Mouse (Mus musculus) forebrain, embryonic 15.5 days (tissue): Measurements from ENCODE around the gene Ncoa6. TPM values are rescaled to one million over a fixed set of nuclear protein-coding genes. Genes with fewer than 3 reads are reported as not detected.

ENCODE experiments used
- ATAC-seq: fragments of 200-750 bp; cut with Nextera tagmentation; replicated peaks from 2 replicates; pipeline ENCODE4 v1.8.0; 2017; ENCODE audit warnings: mild to moderate bottlenecking, moderate TSS enrichment, moderate library complexity
- H3K27ac ChIP-seq: fragments of 300-500 bp; sonication (generic); replicated peaks from 2 replicates; pipeline ENCODE4 v1.5.1; 2015; ENCODE audit warnings: mild to moderate bottlenecking, inconsistent platforms
- H3K27me3 ChIP-seq: fragments of 300-500 bp; sonication (generic); 2 replicates; pipeline ENCODE4 v1.6.1; 2015; ENCODE audit warnings: inconsistent platforms
- H3K36me3 ChIP-seq: fragments of 300-500 bp; sonication (generic); 2 replicates; pipeline ENCODE4 v1.6.1; 2015; ENCODE audit warnings: mild to moderate bottlenecking, inconsistent platforms
- H3K4me1 ChIP-seq: fragments of 300-500 bp; sonication (generic); 2 replicates; pipeline ENCODE4 v1.6.1; 2015; ENCODE audit warnings: inconsistent platforms
- H3K4me2 ChIP-seq: fragments of 300-500 bp; sonication (generic); replicated peaks from 2 replicates; pipeline ENCODE4 v1.6.1; 2015; ENCODE audit warnings: mild to moderate bottlenecking, inconsistent platforms
- H3K4me3 ChIP-seq: fragments of 300-500 bp; sonication (generic); 2 replicates; pipeline ENCODE4 v1.5.1; 2015; ENCODE audit warnings: mild to moderate bottlenecking, inconsistent platforms
- H3K9ac ChIP-seq: fragments of 300-500 bp; sonication (generic); replicated peaks from 2 replicates; pipeline ENCODE4 v1.6.1; 2015; ENCODE audit warnings: mild to moderate bottlenecking, inconsistent platforms
- H3K9me3 ChIP-seq: fragments of 300-500 bp; sonication (generic); 2 replicates; pipeline ENCODE4 v1.6.1; 2016; ENCODE audit warnings: inconsistent platforms
- WGBS: fragments of 180-500 bp; shearing (Covaris S2); methylation state at CpG from one replicate; pipeline ENCODE4 v1.1.7; 2015; ENCODE audit warnings: mixed read lengths; 5-methylcytosine and 5-hydroxymethylcytosine counted together
- polyA plus RNA-seq: library from polyadenylated mRNA; unstranded; fragments of >200 nt; fragmentation: Nextera tagmentation; extraction: Ambion mirVana; gene quantifications from 2 replicates; pipeline ENCODE4 v1.2.1, GENCODE M21; 2015

Ncoa6 gene
- polyA plus RNA-seq, 1 experiment from 2014 or later = 28.8 TPM

DNA sequence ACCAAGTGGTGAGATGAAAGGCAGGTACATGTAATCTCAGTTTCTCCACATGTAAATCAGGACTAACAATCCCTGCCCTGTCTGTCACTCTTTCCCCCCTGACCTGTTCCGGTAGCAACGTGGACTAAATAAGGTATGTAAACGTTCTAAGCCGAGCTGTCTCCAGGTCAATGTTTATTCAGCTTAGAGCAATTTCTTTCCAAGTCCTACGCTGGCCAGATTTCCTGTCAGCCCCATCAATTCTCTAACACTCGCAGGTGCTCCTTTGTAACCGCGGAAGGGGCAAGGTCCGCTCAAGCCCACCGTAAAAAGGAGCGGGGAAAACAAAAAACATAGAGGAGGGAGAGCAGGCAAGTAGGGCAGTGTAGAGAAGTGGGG lies 92.6 kb downstream of the Ncoa6 start:
- Histone ChIP-seq H3K27me3 (no peaks in the 10 kb centered on the region), H3K27ac (peak overlapping the region; percentile 100), H3K9me3 (no peaks in the 10 kb centered on the region), H3K36me3 (peaks cover 6% of the 10 kb centered on the region; the same call in 1 of the 2 replicates), H3K4me3 (peak overlapping the region; percentile 93), H3K4me2 (peak overlapping the region; percentile 83), H3K9ac (peak overlapping the region; percentile 100), H3K4me1 (peaks cover 44% of the 10 kb centered on the region)
- ATAC-seq = no peak
- WGBS = 2% methylated on average over 11 of the region's 11 CpGs

DNA sequence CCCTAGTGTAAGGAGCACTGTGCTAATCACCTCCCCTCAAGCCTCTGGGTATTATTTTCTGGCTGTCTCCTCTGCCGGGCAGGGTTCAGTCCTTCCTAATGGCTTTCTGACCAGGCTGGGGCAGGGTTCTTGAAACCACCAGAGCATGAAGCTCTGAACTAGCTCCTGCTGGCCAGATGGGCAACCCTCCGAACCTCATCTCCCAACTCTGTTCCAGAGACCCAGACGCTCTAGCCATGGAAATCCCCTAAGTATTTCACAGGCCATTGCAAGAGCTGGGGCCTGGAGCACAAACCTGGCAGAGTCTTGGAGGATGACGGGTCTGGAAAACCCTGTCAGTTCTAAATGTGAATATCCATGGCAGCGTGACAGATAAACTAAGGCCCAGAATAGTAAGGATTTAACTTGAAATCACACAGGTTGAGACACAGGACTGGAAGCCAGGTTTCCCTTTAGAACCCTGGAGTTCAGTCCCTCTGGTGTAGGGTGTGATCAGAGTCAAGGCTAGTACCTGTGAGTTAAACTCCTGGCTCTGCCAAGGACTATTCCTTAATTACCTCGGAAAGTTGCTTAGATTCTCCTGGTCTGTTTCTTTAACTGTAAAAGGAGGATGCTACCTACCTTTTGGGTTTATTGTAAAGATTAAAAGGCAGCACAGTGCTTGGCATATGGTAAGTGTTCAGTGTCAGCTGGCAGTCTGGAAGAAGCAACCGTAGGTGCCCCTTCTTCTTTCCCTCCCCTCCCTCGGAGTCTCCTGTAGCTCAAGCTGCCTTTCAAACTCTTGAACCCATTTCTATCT lies 93.2 kb downstream of the Ncoa6 start, which contains the start of gene Trp53inp2:
Gene Trp53inp2, plus strand, starts transcription at position 799 of the 799 bp plus-strand sequence.
- Histone ChIP-seq H3K27ac (peak within 1 kb of the TSS; percentile 100), H3K4me1 (peaks cover 39% of the 10 kb centered on the region), H3K4me2 (peak within 1 kb of the TSS; percentile 83), H3K9ac (peak within 1 kb of the TSS; percentile 100), H3K27me3 (no peaks in the 10 kb centered on the region), H3K9me3 (no peaks in the 10 kb centered on the region), H3K4me3 (peak within 1 kb of the TSS; percentile 93), H3K36me3 (peaks cover under 1% of the 10 kb centered on the region; the same call in 1 of the 2 replicates)
- 33% methylated on average over 8 of the region's 8 CpGs for WGBS
- ATAC-seq = no peak

DNA sequence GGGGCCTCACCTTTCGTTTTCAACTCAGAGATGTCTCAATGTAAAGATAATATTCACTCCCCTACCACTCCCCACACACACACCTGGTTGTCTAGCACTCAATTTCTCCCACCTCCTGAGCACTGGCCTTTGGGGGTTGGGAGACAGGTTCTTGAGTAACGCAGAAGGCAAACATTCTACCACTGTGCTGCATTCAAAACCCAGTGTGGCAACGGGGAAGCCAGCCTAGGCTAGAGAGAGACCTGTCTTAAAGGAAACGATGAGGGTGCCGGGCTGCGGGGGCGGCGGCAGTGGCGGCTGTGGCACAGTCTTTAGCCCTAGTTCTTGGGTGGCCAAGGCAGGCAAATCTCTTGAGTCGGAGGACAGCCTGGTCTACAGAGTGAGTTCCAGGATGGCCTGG lies 97.5 kb downstream of the Ncoa6 start:
- ATAC-seq = no peak
- Histone ChIP-seq H3K27ac (no peak overlapping the region), H3K4me2 (no peak overlapping the region), H3K36me3 (no peaks in the 10 kb centered on the region), H3K27me3 (no peaks in the 10 kb centered on the region), H3K4me1 (peaks cover 11% of the 10 kb centered on the region), H3K9ac (no peak overlapping the region), H3K4me3 (no peak overlapping the region), H3K9me3 (no peaks in the 10 kb centered on the region)
- WGBS = 89% methylated on average over 10 of the region's 10 CpGs

DNA sequence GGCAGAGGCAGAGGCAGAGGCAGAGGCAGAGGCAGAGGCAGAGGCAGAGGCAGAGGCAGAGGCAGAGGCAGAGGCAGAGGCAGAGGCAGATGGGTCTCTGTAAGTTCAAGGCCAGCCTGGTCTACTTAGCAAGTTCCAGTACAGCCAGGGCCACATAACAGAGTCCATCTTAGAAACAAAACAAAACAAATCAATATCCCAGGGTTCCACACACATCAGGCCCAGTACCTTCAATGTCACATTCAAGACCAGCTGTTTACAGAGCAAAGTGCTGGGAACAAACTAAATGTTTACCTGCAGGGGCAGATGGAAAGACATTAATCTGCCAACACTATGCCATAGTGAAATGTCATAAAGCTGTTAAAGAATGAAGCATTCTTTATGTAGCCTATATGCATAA lies 99.2 kb downstream of the Ncoa6 start:
- Histone ChIP-seq H3K27me3 (no peaks in the 10 kb centered on the region), H3K36me3 (no peaks in the 10 kb centered on the region), H3K4me2 (no peak overlapping the region), H3K4me3 (no peak overlapping the region), H3K4me1 (no peaks in the 10 kb centered on the region), H3K9me3 (no peaks in the 10 kb centered on the region), H3K27ac (no peak overlapping the region), H3K9ac (no peak overlapping the region)
- no peak for ATAC-seq

DNA sequence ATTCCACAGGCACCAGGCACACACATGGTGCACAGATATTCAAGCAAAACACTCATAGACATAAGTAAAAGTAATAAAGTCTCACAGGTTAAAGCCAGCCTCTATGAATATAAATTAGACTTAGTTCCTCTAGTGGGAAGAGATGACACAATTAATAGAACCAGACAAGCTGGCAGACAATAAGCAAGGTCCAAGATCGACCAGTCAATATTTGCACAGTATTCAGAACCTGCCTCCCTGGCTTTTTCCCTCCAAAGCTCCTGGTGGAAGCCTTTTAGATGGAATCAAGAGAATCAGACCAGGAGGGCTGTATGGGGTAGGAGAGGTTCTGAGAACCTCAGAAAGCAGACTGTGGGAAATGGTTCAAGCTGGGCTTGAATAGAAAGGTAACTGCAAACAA lies 99.8 kb downstream of the Ncoa6 start:
- no peak overlapping the region for H3K9ac ChIP-seq
- WGBS = 79% methylated on average over 1 of the region's 1 CpGs
- H3K27ac ChIP-seq = no peak overlapping the region
- H3K4me2 ChIP-seq = no peak overlapping the region
- no peaks in the 10 kb centered on the region for H3K4me1 ChIP-seq
- no peak for ATAC-seq
- H3K9me3 ChIP-seq = no peaks in the 10 kb centered on the region
- no peaks in the 10 kb centered on the region for H3K36me3 ChIP-seq
- H3K4me3 ChIP-seq = no peak overlapping the region
- no peaks in the 10 kb centered on the region for H3K27me3 ChIP-seq

DNA sequence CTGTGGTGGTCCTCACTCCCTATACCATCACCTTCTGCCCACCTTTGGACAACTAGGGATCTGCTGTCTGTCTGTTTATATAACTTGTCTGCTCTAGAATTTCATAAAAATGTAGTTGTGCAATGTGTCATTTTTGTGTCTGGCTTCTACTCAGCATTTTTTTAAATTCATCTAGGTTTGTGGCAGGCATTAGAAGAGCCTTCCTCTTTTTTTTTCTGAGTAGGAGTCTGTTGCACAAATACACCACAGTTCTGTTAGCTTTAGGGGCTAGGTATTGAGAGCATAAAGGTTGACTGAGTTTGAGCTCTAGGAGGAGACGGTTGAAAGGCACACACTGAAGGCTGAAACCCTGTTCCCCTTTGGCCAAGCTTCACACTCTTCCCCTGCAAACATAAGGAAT lies 100.4 kb downstream of the Ncoa6 start:
- Histone ChIP-seq H3K36me3 (no peaks in the 10 kb centered on the region), H3K27me3 (no peaks in the 10 kb centered on the region), H3K27ac (no peak overlapping the region), H3K4me3 (no peak overlapping the region), H3K4me2 (no peak overlapping the region), H3K9ac (no peak overlapping the region), H3K9me3 (no peaks in the 10 kb centered on the region), H3K4me1 (no peaks in the 10 kb centered on the region)
- ATAC-seq = no peak
- WGBS = 75% methylated on average over 1 of the region's 1 CpGs

DNA sequence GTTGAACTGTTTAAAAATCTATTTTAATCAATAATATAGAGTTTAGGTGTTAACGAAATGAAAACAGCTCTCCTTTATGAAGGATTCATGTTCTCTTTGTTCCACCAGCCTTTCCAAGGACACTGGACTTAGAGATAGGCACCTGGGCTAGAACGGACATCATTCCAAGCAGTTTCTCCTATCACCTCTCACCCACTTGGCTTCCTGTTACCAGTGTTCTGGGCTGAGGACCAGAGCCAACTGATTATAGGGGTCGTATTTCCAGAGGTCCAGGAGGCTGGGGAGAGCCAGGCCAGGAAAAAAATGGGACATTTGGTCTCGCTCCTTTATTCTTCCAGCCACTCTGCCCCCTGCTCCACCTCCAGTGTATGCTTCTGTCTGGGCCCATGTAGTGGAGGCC lies 101.2 kb downstream of the Ncoa6 start:
- no peak for ATAC-seq

DNA sequence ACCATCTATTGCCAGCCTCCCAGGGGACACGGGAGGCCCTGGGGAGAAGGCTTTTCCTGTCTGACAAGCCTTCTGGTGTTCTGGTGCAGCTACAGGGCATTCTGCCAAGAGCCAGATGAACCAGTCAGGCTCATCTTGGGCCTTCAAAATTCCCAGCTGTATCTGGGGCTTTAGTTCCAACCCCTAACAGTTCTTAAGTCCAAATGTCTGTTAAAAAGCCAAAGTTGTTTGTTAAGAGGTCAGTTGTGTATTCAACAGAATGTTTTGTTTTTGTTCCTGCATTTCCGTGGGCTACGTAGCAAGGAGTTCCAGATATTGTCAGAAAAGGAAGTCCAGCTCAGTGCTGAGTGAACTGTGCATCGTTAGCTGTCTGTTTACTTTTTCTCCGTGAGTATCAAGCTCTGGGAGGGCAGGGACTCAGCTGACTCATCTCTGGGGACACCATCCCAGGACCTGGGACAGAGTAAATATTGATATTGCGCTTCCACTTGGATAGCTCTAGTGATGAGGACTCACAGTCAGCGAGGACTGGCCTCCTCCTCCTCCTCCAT lies 104.3 kb downstream of the Ncoa6 start:
- H3K27ac ChIP-seq = peak overlapping the region; percentile 34; the same call in 1 of the 2 replicates
- 62% methylated on average over 7 of the region's 7 CpGs for WGBS
- H3K4me3 ChIP-seq = no peak overlapping the region
- no peak overlapping the region for H3K9ac ChIP-seq
- no peaks in the 10 kb centered on the region for H3K36me3 ChIP-seq
- no peak for ATAC-seq
- no peaks in the 10 kb centered on the region for H3K4me1 ChIP-seq
- H3K27me3 ChIP-seq = no peaks in the 10 kb centered on the region
- no peaks in the 10 kb centered on the region for H3K9me3 ChIP-seq
- H3K4me2 ChIP-seq = no peak overlapping the region

More for the DNA sequence above, 101.2 kb downstream of the Ncoa6 start:
- H3K27ac ChIP-seq = no peak overlapping the region
- H3K9ac ChIP-seq = no peak overlapping the region
- H3K4me1 ChIP-seq = no peaks in the 10 kb centered on the region
- no peaks in the 10 kb centered on the region for H3K9me3 ChIP-seq
- H3K4me2 ChIP-seq = no peak overlapping the region
- H3K36me3 ChIP-seq = no peaks in the 10 kb centered on the region
- WGBS = 70% methylated on average over 4 of the region's 4 CpGs
- no peak overlapping the region for H3K4me3 ChIP-seq
- no peaks in the 10 kb centered on the region for H3K27me3 ChIP-seq

DNA sequence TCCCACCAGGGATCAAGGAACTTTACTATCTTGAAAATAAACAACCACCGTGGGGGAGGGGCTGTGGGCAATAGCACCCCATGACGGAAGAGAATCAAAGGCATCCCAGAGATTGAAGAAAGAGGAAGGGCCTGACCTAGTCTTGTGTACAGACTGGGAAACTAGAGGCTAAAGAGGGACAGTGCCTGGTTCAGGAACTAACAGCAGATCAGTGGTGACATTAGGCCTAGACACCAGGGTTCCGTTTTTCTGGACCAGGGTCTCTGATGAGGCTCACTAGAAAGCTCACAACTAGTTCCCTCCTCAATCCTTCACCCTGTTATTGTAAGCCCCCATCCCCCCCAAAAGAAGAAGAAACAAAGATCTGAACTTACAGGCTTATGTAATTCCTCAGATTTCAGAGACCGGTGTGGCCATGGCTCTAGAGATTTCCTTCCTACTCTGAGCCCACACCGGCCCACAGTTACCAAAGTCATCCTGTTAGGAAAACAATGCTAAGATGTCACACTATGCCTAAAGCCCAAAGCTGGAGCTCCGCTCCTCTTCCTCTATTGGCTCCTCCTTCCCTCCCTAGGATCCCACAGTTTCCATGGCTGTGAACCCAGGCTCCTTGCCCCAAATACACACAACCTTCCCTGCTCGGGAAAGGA lies 105.9 kb downstream of the Ncoa6 start:
- ATAC-seq = no peak
- WGBS = 83% methylated on average over 7 of the region's 7 CpGs
- Histone ChIP-seq H3K4me2 (no peak overlapping the region), H3K27me3 (no peaks in the 10 kb centered on the region), H3K36me3 (no peaks in the 10 kb centered on the region), H3K4me3 (no peak overlapping the region), H3K9me3 (no peaks in the 10 kb centered on the region), H3K4me1 (no peaks in the 10 kb centered on the region), H3K9ac (no peak overlapping the region), H3K27ac (no peak overlapping the region)

DNA sequence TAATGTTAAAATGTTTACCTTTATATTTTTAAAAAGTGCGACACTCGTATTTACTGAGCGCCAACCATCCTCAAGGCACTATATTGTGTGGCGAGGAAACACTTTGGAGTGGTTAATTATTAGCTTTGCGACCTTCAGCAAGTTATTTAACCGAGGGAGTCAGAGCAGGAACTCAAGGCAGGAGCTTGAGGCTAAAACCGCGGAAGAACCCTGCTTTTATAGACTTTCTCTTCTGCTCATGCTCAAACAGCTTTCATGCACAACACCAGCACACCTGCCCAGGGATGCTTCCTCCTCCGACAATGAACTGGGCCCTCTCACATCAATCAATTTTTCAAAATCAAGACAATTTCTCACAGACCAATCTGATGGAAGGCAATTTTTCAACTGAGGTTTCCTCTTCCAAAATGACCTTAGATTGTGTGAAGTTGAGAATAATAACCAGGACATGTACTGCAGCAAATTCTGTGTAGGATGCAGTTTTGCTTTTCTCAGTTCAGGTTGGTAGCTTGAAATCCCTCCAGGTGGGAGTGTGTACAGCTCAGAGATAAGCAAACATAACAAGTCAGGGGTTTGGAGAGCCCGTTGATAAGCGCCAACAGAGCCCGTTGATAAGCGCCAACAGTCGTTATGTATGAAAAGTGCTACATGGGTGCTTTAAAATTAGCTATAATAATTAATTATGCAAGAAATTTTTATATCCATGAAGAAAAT lies 115.9 kb downstream of the Ncoa6 start:
- ATAC-seq = peak; percentile 57
- peak overlapping the region; percentile 73 for H3K4me2 ChIP-seq
- H3K9me3 ChIP-seq = no peaks in the 10 kb centered on the region
- H3K27me3 ChIP-seq = no peaks in the 10 kb centered on the region
- peaks cover 18% of the 10 kb centered on the region for H3K4me1 ChIP-seq
- H3K36me3 ChIP-seq = no peaks in the 10 kb centered on the region
- H3K4me3 ChIP-seq = peak overlapping the region; percentile 86
- peak overlapping the region; percentile 78 for H3K9ac ChIP-seq
- WGBS = 31% methylated on average over 14 of the region's 14 CpGs
- H3K27ac ChIP-seq = peak overlapping the region; percentile 55

DNA sequence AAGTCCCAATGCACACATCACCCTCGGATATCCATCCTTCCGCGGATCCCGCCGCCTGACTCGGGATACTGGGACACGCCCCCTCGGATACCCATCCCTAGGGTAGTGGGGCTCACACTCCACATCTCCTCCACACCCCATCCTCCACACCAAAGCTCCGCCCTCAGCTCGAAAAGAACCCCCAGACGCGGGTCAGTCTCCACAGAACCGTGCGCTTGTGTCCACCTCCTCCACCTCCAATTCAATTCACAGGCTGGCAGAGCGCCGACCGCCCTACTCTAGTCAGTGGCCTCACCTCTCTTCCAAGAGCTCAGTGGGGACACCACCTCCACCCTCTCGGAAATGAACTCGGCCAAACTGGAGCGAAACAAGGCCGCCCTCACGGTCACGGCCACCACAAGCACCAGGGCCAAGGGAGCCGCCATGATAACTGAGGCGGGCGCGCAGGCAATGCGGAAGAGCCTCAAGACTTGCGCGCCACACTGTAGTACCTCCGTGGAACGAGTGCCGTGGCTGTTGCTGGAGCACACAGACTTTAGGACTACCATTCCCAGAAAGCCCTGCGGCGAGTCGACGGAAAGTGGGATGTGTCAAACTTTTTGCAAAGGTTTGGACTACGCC lies 116.6 kb downstream of the Ncoa6 start, which contains the start of gene Pigu:
Gene Pigu, minus strand, starts transcription at position 460 of the 621 bp plus-strand sequence.
- Histone ChIP-seq H3K4me3 (peak within 1 kb of the TSS; percentile 86), H3K27ac (peak within 1 kb of the TSS; percentile 79), H3K27me3 (no peaks in the 10 kb centered on the region), H3K36me3 (no peaks in the 10 kb centered on the region), H3K9ac (peak within 1 kb of the TSS; percentile 78), H3K9me3 (no peaks in the 10 kb centered on the region), H3K4me1 (peaks cover 18% of the 10 kb centered on the region), H3K4me2 (peak within 1 kb of the TSS; percentile 73)
- peak; percentile 99 for ATAC-seq
- WGBS = under 1% methylated on average over 38 of the region's 38 CpGs
